Mouse (Mus musculus) small intestine, adult 2 months (tissue): ENCODE results near the gene Lmx1b. TPM values are rescaled to one million over a fixed set of nuclear protein-coding genes. Genes with fewer than 3 reads are reported as not detected.

Experiments
- H3K27ac ChIP-seq: fragments of 200-500 bp; 2 replicates; pipeline ENCODE4 v1.5.1; 2012; ENCODE audit warnings: low read depth, low read length, control low read depth, inconsistent platforms; ENCODE audit not compliant: insufficient read depth
- H3K27me3 ChIP-seq: fragments of 200-500 bp; 2 replicates; pipeline ENCODE4 v1.6.1; 2012; ENCODE audit warnings: mild to moderate bottlenecking, moderate library complexity, low read length, inconsistent platforms; ENCODE audit not compliant: control insufficient read depth, insufficient read depth
- H3K36me3 ChIP-seq: fragments of 200-500 bp; 2 replicates; pipeline ENCODE4 v1.6.1; 2012; ENCODE audit warnings: mild to moderate bottlenecking, low read length, control low read depth, inconsistent platforms; ENCODE audit not compliant: control insufficient read depth, insufficient read depth
- H3K4me1 ChIP-seq: fragments of 200-500 bp; 2 replicates; pipeline ENCODE4 v1.6.1; 2012; ENCODE audit warnings: low read length, inconsistent platforms, mixed read lengths; ENCODE audit not compliant: control insufficient read depth, insufficient read depth, insufficient read length
- H3K4me3 ChIP-seq: fragments of 200-500 bp; 2 replicates; pipeline ENCODE4 v1.5.1; 2012; ENCODE audit warnings: low read depth, mild to moderate bottlenecking, control low read depth, inconsistent platforms, low read length, moderate library complexity
- CTCF ChIP-seq: fragments of 200-500 bp; IDR thresholded peaks from 2 replicates; pipeline ENCODE4 v1.5.1; 2012; ENCODE audit warnings: low read depth, mild to moderate bottlenecking, control low read depth, inconsistent platforms, low read length, moderate library complexity, mixed read lengths; ENCODE audit not compliant: insufficient replicate concordance, insufficient read length; ENCODE audit errors: extremely low read depth
- POLR2A ChIP-seq: fragments of 200-500 bp; IDR thresholded peaks from 2 replicates; pipeline ENCODE4 v1.6.1; 2012; ENCODE audit warnings: low read depth, mild to moderate bottlenecking, control low read depth, inconsistent platforms, low read length, moderate library complexity
- WGBS: fragments of 180-500 bp; shearing (Covaris S2); methylation state at CpG from one replicate; pipeline ENCODE4 v1.1.7; 2018; 5-methylcytosine and 5-hydroxymethylcytosine counted together
- polyA plus RNA-seq: library from polyadenylated mRNA; depleted of rRNA; stranded (reverse); fragments of >200 nt; gene quantifications from 2 replicates; pipeline ENCODE4 v1.2.3, GENCODE M21; 2012

Lmx1b gene
- polyA plus RNA-seq, 1 experiment = 0.10 TPM

DNA sequence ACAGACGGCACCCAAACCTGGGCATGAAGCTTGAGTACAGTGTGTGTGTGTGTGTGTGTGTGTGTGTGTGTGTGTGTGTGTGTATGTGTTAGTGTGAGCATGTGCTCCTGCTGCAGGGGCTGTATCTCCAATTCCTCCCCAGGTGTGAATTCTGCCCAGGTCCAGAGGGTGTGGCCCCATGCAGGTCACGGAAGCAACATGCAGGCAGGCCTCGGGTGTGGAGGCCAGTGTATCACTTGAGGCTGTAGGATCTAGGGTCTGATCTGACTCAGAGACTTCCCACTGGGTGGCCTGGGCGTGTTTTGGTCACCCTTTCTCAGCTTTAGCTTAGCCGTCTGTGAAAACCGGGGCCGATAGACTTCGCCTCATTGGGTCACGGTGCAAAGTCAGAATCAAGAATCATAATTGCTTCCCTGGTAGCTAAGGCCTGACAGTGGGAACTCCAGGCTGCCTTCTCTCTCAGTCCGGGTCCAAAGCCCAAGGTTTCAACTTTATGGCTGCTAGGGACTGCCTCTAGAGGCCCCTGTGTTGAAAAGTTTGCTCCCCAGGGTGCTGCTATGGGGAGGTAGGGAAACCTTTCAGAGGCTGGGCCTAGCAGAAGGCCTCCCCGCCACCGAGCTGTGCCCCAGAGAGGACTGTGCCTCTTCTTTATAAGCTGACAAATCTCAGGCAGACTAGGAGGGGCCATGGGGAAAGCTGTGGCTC lies 38.8 kb upstream of the Lmx1b start:
- Histone ChIP-seq H3K27ac (no peak overlapping the region), H3K36me3 (no peaks in the 10 kb centered on the region), H3K4me1 (0 out of 2 replicates have a peak, but pooled peaks cover 2% of the 10 kb centered on the region), H3K27me3 (no peaks in the 10 kb centered on the region), H3K4me3 (no peak overlapping the region)
- WGBS = 55% methylated on average over 12 of the region's 12 CpGs
- no peak for TF ChIP-seq POLR2A
- no peak for TF ChIP-seq CTCF

DNA sequence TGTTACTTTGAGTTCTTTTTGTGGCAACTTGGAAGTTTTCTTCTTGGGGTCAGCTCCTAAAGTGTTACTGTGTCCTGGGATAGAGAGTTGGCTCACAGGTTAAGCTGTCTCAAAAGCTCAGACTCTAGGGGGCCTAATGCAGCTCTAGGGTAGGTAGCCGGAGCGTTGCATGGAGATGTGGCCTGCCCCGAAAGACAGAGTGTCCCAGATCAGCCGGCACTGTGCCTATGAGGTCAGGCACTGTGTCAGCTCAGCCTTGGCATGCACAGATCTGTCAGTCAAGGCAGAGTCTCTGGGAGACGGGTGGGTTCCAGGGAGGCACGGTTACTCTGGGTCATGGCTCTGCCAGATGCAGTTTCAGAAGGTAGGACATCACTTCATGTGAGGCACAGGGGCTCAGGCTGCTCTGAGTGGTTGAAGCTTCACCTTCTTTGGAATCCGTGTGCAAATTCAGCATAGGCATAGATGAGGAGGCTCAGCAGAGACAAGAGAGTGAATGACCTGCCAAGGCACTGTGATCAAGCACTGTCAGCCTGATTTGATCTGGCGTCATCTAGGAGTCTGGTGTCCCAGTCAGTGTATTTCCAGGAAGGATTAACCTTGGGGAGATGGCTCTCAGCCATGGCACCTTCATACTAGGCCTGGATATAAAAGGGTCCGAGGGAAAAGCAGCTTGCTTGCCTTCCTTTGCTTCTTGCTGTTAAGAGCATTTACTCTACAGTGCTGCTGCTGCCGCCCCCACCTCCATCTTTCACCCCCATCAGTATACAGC lies 32.6 kb upstream of the Lmx1b start:
- 82% methylated on average over 10 of the region's 10 CpGs for WGBS
- H3K4me1 ChIP-seq = no peaks in the 10 kb centered on the region
- H3K27me3 ChIP-seq = no peaks in the 10 kb centered on the region; the same call in 1 of the 2 replicates
- no peak overlapping the region for H3K27ac ChIP-seq
- H3K36me3 ChIP-seq = no peaks in the 10 kb centered on the region
- no peak overlapping the region for H3K4me3 ChIP-seq
- TF ChIP-seq CTCF (no peak), POLR2A (no peak)

- no peak overlapping the region for H3K27ac ChIP-seq
- TF ChIP-seq CTCF (no peak), POLR2A (no peak)
- H3K27me3 ChIP-seq = no peaks in the 10 kb centered on the region; the same call in 1 of the 2 replicates
- no peak overlapping the region for H3K4me3 ChIP-seq
- H3K4me1 ChIP-seq = no peaks in the 10 kb centered on the region
- no peaks in the 10 kb centered on the region for H3K36me3 ChIP-seq
- 43% methylated on average over 6 of the region's 6 CpGs for WGBS
Observed at GRCm38 (mm10) chr2:33668741-33669140, 28.4 kb upstream of the Lmx1b start.

GRCm38 (mm10) chr2:33666388-33666945 lies 26.2 kb upstream of the Lmx1b start:
- no peak for TF ChIP-seq CTCF

DNA sequence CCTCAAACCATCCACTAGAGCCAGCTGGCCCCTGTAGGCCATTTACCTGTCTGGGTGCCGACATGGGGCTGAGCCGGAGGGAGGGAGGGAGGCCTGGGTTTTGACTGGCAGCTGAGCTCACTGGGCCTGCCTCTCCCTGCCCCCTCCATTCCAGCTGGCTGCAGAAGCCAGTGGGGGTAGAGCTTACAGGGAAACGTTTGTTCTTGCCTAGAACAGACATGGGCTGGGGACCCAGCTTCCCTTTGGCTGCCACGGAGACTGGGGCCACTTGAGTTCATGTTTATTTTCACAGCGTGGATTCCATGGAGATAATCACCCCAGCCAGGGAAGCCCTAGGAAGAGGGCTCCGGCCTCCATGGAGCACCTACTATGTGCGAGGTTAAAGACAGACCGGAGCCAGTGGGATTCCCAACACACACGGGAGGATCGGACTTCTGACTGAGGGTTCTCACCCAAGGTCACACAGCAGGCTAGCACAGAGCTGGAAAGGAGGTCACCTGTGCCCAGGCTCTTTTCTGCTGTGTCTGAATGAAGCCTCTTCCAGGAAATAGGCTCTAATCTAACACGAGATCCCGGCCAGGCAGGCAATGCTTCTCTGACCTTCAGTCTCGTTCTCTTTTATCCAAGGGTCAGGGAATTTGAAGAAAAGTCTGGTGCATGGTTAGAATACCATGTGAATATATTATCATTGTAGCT lies 25.2 kb upstream of the Lmx1b start:
- Histone ChIP-seq H3K4me1 (no peaks in the 10 kb centered on the region), H3K27me3 (no peaks in the 10 kb centered on the region), H3K4me3 (no peak overlapping the region), H3K36me3 (no peaks in the 10 kb centered on the region), H3K27ac (no peak overlapping the region)
- TF ChIP-seq POLR2A = no peak
- no peak for TF ChIP-seq CTCF
- 22% methylated on average over 13 of the region's 13 CpGs for WGBS

More at GRCm38 (mm10) chr2:33666388-33666945, 26.2 kb upstream of the Lmx1b start:
- Histone ChIP-seq H3K27ac (no peak overlapping the region), H3K27me3 (no peaks in the 10 kb centered on the region), H3K4me1 (no peaks in the 10 kb centered on the region), H3K4me3 (no peak overlapping the region), H3K36me3 (no peaks in the 10 kb centered on the region)
- WGBS = 42% methylated on average over 11 of the region's 11 CpGs

DNA sequence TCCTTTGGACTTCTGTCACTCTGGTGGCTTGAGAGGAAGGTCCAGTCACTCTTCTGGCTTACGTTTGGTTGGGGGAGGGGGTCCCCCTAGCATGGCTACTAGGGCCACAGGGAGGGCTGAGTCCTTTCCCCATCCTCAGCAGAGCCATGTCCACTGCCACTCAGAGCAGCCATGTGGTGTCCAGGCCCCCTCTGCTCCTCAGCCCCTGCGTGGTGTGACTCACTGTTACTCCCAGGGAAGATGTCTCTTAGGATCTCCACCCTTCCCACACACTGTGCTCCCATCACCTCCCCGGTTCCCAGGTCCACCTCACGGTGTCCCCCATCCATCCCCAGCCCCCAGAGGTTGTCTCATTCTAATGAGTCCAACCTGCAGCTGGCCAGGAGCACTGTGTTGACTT lies 24.4 kb upstream of the Lmx1b start:
- Histone ChIP-seq H3K36me3 (no peaks in the 10 kb centered on the region), H3K27ac (no peak overlapping the region), H3K4me1 (no peaks in the 10 kb centered on the region), H3K4me3 (no peak overlapping the region), H3K27me3 (no peaks in the 10 kb centered on the region)
- TF ChIP-seq POLR2A (no peak), CTCF (no peak)
- 75% methylated on average over 4 of the region's 4 CpGs for WGBS
